Mouse (Mus musculus): Measurements from ENCODE around the gene Ankrd23. TPM values are rescaled to one million over a fixed set of nuclear protein-coding genes. Genes with fewer than 3 reads are reported as not detected.

Ankrd23 gene
- total and polyA plus RNA-seq, 3 experiments: 2.8 to 6.1 (median 3.7) TPM

GRCm38 (mm10) chr1:36569694-36570276 lies 33.1 kb upstream of the Ankrd23 start:
- TF ChIP-seq PAX5 (IDR thresholded peaks at IDR 0.05; ENCODE audit: low read length) (no peak), NELFE (IDR thresholded peaks at IDR 0.05; ENCODE audit: low read depth, low read length) (no peak), EP300 (IDR thresholded peaks at IDR 0.05; ENCODE audit: low read length) (no peak), E2F4 (IDR thresholded peaks at IDR 0.05; ENCODE audit: insufficient replicate concordance, low read depth, low read length) (no peak), BHLHE40 (IDR thresholded peaks at IDR 0.05; ENCODE audit: low read depth, low read length) (no peak), ETS1 (conservative IDR thresholded peaks at IDR 0.05; ENCODE audit: low read depth, low read length) (no peak), IRF4 (IDR thresholded peaks at IDR 0.05; ENCODE audit: low read depth, low read length) (no peak), ZKSCAN1 (IDR thresholded peaks at IDR 0.05; ENCODE audit: borderline replicate concordance, low read depth, low read length) (no peak), HCFC1 (IDR thresholded peaks at IDR 0.05; ENCODE audit: low read depth, low read length) (no peak), POLR2AphosphoS2 (IDR thresholded peaks at IDR 0.05; ENCODE audit: low read depth, low read length) (no peak), ZC3H11A (IDR thresholded peaks at IDR 0.05; ENCODE audit: low read depth, low read length) (no peak), MAFK (IDR thresholded peaks at IDR 0.05; ENCODE audit: insufficient replicate concordance, low read length) (no peak), RAD21 (IDR thresholded peaks at IDR 0.05; ENCODE audit: low read depth, low read length) (no peak), KAT2A (IDR thresholded peaks at IDR 0.05; ENCODE audit: insufficient replicate concordance, low read length) (no peak), JUND (conservative IDR thresholded peaks at IDR 0.05; ENCODE audit: low read depth, low read length) (no peak), CHD1 (IDR thresholded peaks at IDR 0.05; ENCODE audit: low read depth, low read length) (no peak), CTCF (conservative IDR thresholded peaks at IDR 0.05 in 1 of 2, IDR thresholded peaks at IDR 0.05 in 1 of 2; ENCODE audit: low read depth in 2 of 2, low read length in 2 of 2) (no peak), GABPA (IDR thresholded peaks at IDR 0.05; ENCODE audit: insufficient replicate concordance, low read depth, low read length) (no peak), UBTF (IDR thresholded peaks at IDR 0.05; ENCODE audit: low read depth, low read length) (no peak)
- no peak overlapping the region for H3K9ac ChIP-seq (ENCODE audit: insufficient read depth, low read depth)
- no peak for DNase-seq (ENCODE audit: extremely low read depth)
- no peak overlapping the region for H3K4me2 ChIP-seq (ENCODE audit: insufficient read depth, low read depth, poor library complexity, severe bottlenecking)
- no peaks in the 10 kb centered on the region for H3K36me3 ChIP-seq (replicated peaks in 1 of 2; ENCODE audit: control insufficient read depth in 1 of 2, insufficient read depth in 1 of 2, low read length in 1 of 2)
- in situ Hi-C loops (cut with MboI; ENCODE audit: low pct_ligation_motif_present, low pct_unique_long_range_greater_than_20kb, low sequenced_read_pairs) (loop anchor here (5.0 kb wide), 1 partner anchor 33 kb away; no protein-coding TSS in a partner anchor), dilution Hi-C loops (cut with MboI; ENCODE audit: extremely low pct_ligation_motif_present, extremely low pct_unique_long_range_greater_than_20kb, low sequenced_read_pairs) (no loop called here)
- H3K27me3 ChIP-seq (replicated peaks): no peaks in the 10 kb centered on the region
- no peaks in the 10 kb centered on the region for H3K79me2 ChIP-seq (replicated peaks; ENCODE audit: control insufficient read depth, extremely low read depth, insufficient read depth, poor library complexity, severe bottlenecking)
- peaks cover 12 to 49% of the 10 kb centered on the region in 2 experiments for H3K4me1 ChIP-seq (ENCODE audit: control insufficient read depth in 1 of 2, insufficient read depth in 2 of 2)
- H3K27ac ChIP-seq (ENCODE audit: insufficient read depth, low read depth): no peak overlapping the region
- H3K9me3 ChIP-seq (replicated peaks; ENCODE audit: low read length): no peaks in the 10 kb centered on the region
- H3K4me3 ChIP-seq (replicated peaks in 1 of 3; ENCODE audit: low read depth in 2 of 3, low read length in 2 of 3, poor library complexity in 1 of 3): no peak overlapping the region

DNA sequence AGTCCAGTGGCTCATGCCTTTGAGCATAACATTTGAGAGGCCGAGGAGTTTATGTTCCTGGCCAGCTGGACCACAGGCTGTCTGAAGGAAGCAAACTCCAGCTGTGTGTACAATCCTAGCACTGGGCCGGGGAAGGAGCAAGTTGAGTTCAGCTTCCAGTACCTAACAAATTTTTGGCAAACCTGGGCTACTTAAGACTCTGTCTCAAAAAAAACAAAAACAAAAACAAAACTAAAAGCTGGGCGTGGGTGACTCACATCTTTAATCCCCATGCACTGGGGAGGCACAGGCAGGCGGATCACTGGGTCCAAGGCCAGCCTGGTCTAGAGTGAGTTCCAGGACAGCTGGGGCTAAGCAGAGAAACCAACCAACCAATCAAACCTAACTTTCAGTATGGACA lies 32.1 kb upstream of the Ankrd23 start:
- TF ChIP-seq CTCF (conservative IDR thresholded peaks at IDR 0.05 in 1 of 2, IDR thresholded peaks at IDR 0.05 in 1 of 2; ENCODE audit: low read depth in 2 of 2, low read length in 2 of 2) (no peak), ZC3H11A (IDR thresholded peaks at IDR 0.05; ENCODE audit: low read depth, low read length) (no peak), JUND (conservative IDR thresholded peaks at IDR 0.05; ENCODE audit: low read depth, low read length) (no peak), RCOR1 (conservative IDR thresholded peaks at IDR 0.05; ENCODE audit: low read depth, low read length) (no peak), NRF1 (IDR thresholded peaks at IDR 0.05; ENCODE audit: low read depth, low read length) (no peak), ZKSCAN1 (IDR thresholded peaks at IDR 0.05; ENCODE audit: borderline replicate concordance, low read depth, low read length) (no peak), MAX (IDR thresholded peaks at IDR 0.05; ENCODE audit: low read length) (no peak), TCF12 (IDR thresholded peaks at IDR 0.05; ENCODE audit: low read depth, low read length) (no peak), TBP (conservative IDR thresholded peaks at IDR 0.05; ENCODE audit: low read depth, low read length) (no peak), ETS1 (conservative IDR thresholded peaks at IDR 0.05; ENCODE audit: low read depth, low read length) (no peak), ZMIZ1 (IDR thresholded peaks at IDR 0.05; ENCODE audit: low read depth, low read length) (no peak), MXI1 (IDR thresholded peaks at IDR 0.05; ENCODE audit: low read depth, low read length) (no peak), USF2 (conservative IDR thresholded peaks at IDR 0.05; ENCODE audit: low read depth, low read length) (no peak), USF1 (IDR thresholded peaks at IDR 0.05; ENCODE audit: low read depth, low read length) (no peak), RAD21 (IDR thresholded peaks at IDR 0.05; ENCODE audit: low read depth, low read length) (no peak)
- Histone ChIP-seq H3K36me3 (replicated peaks in 1 of 2; ENCODE audit: control insufficient read depth in 1 of 2, insufficient read depth in 1 of 2, low read length in 1 of 2) (no peaks in the 10 kb centered on the region), H3K9me3 (replicated peaks; ENCODE audit: low read length) (no peaks in the 10 kb centered on the region), H3K4me1 (ENCODE audit: control insufficient read depth in 1 of 2, insufficient read depth in 2 of 2) (peaks cover 22 to 59% of the 10 kb centered on the region in 2 experiments), H3K4me3 (replicated peaks in 1 of 3; ENCODE audit: low read depth in 2 of 3, low read length in 2 of 3, poor library complexity in 1 of 3) (no peak overlapping the region), H3K79me2 (replicated peaks; ENCODE audit: control insufficient read depth, extremely low read depth, insufficient read depth, poor library complexity, severe bottlenecking) (no peaks in the 10 kb centered on the region), H3K9ac (ENCODE audit: insufficient read depth, low read depth) (no peak overlapping the region), H3K27ac (ENCODE audit: insufficient read depth, low read depth) (no peak overlapping the region), H3K4me2 (ENCODE audit: insufficient read depth, low read depth, poor library complexity, severe bottlenecking) (no peak overlapping the region), H3K27me3 (replicated peaks) (no peaks in the 10 kb centered on the region)
- DNase-seq (ENCODE audit: extremely low read depth): no peak
- in situ Hi-C loops (cut with MboI; ENCODE audit: low pct_ligation_motif_present, low pct_unique_long_range_greater_than_20kb, low sequenced_read_pairs): loop anchor here (5.0 kb wide), 1 partner anchor 34 kb away; no protein-coding TSS in a partner anchor
- dilution Hi-C loops (cut with MboI; ENCODE audit: extremely low pct_ligation_motif_present, extremely low pct_unique_long_range_greater_than_20kb, low sequenced_read_pairs): no loop called here

Data from CH12.LX (cell line).